Mouse (Mus musculus) midbrain, embryonic 15.5 days (tissue): ENCODE data around the gene Stx1b. TPM values are rescaled to one million over a fixed set of nuclear protein-coding genes. Genes with fewer than 3 reads are reported as not detected.

Source experiments
- ATAC-seq: fragments of 200-750 bp; cut with Nextera tagmentation; replicated peaks from 2 replicates; pipeline ENCODE4 v1.8.0; 2017; ENCODE audit warnings: moderate TSS enrichment
- H3K27ac ChIP-seq: fragments of 300-500 bp; sonication (generic); 2 replicates; pipeline ENCODE4 v1.5.1; 2015; ENCODE audit warnings: mild to moderate bottlenecking, inconsistent platforms
- H3K27me3 ChIP-seq: fragments of 300-500 bp; sonication (generic); replicated peaks from 2 replicates; pipeline ENCODE4 v1.6.1; 2015; ENCODE audit warnings: inconsistent platforms
- H3K36me3 ChIP-seq: fragments of 300-500 bp; sonication (generic); replicated peaks from 2 replicates; pipeline ENCODE4 v1.6.1; 2015; ENCODE audit warnings: inconsistent platforms
- H3K4me1 ChIP-seq: fragments of 300-500 bp; sonication (generic); 2 replicates; pipeline ENCODE4 v1.6.1; 2015; ENCODE audit warnings: inconsistent platforms
- H3K4me2 ChIP-seq: fragments of 300-500 bp; sonication (generic); 2 replicates; pipeline ENCODE4 v1.6.1; 2015; ENCODE audit warnings: inconsistent platforms, mild to moderate bottlenecking, moderate library complexity
- H3K4me3 ChIP-seq: fragments of 300-500 bp; sonication (generic); 2 replicates; pipeline ENCODE4 v1.5.1; 2015; ENCODE audit warnings: mild to moderate bottlenecking, inconsistent platforms
- H3K9ac ChIP-seq: fragments of 300-500 bp; sonication (generic); 2 replicates; pipeline ENCODE4 v1.6.1; 2015; ENCODE audit warnings: mild to moderate bottlenecking, inconsistent platforms
- H3K9me3 ChIP-seq: fragments of 300-500 bp; sonication (generic); 2 replicates; pipeline ENCODE4 v1.6.1; 2016; ENCODE audit warnings: inconsistent platforms
- WGBS: fragments of 180-500 bp; shearing (Covaris S2); methylation state at CpG from one replicate; pipeline ENCODE4 v1.1.7; 2015; ENCODE audit warnings: mixed read lengths; 5-methylcytosine and 5-hydroxymethylcytosine counted together
- polyA plus RNA-seq: library from polyadenylated mRNA; unstranded; fragments of >200 nt; fragmentation: Nextera tagmentation; extraction: Ambion mirVana; gene quantifications from 2 replicates; pipeline ENCODE4 v1.2.1, GENCODE M21; 2015

Gene Stx1b
- polyA plus RNA-seq, 1 experiment from 2014 or later = 72.9 TPM

GRCm38 (mm10) chr7:127759716-127760115 is 64.6 kb downstream of the Stx1b start:
- 83% methylated on average over 6 of the region's 6 CpGs for WGBS
- no peak overlapping the region for H3K4me3 ChIP-seq
- H3K9me3 ChIP-seq = no peaks in the 10 kb centered on the region
- H3K4me1 ChIP-seq = peaks cover 15% of the 10 kb centered on the region
- H3K27me3 ChIP-seq = no peaks in the 10 kb centered on the region
- H3K27ac ChIP-seq = no peak overlapping the region
- ATAC-seq = no peak
- H3K9ac ChIP-seq = no peak overlapping the region
- no peak overlapping the region for H3K4me2 ChIP-seq
- peaks cover 40% of the 10 kb centered on the region for H3K36me3 ChIP-seq

Other genes starting within 250 kb of the Stx1b start
- gene Ccdc189, start 236.0 kb downstream of the Stx1b start, polyA plus RNA-seq = 10.8 and 10.9 TPM in 2 replicates
- gene Rnf40, start 235.8 kb downstream of the Stx1b start, polyA plus RNA-seq = 47.9 and 51.1 TPM in 2 replicates
- gene Zfp629, start 208.8 kb downstream of the Stx1b start, polyA plus RNA-seq = 25.5 and 26.6 TPM in 2 replicates
- gene Bcl7c, start 115.6 kb downstream of the Stx1b start, polyA plus RNA-seq = 52.9 and 59.2 TPM in 2 replicates
- 3.7 and 3.8 TPM in 2 replicates for gene Ctf1, start 111.8 kb downstream of the Stx1b start, polyA plus RNA-seq
- 0.12 and 0.15 TPM in 2 replicates for gene Ctf2, start 92.4 kb downstream of the Stx1b start, polyA plus RNA-seq
- gene Fbxl19, start 80.0 kb downstream of the Stx1b start, polyA plus RNA-seq = 10.8 and 12.1 TPM in 2 replicates
- 8.1 and 9.8 TPM in 2 replicates for gene Orai3, start 54.7 kb downstream of the Stx1b start, polyA plus RNA-seq
- gene Setd1a, start 47.9 kb downstream of the Stx1b start, polyA plus RNA-seq = 21.5 and 21.6 TPM in 2 replicates
- gene Gm49388, start 38.9 kb downstream of the Stx1b start, polyA plus RNA-seq = not detected in 2 replicates
- 8.9 and 10.2 TPM in 2 replicates for gene Hsd3b7, start 23.9 kb downstream of the Stx1b start, polyA plus RNA-seq
- gene Stx4a, start 255 bp downstream of the Stx1b start, polyA plus RNA-seq = 19.5 and 21.8 TPM in 2 replicates
- 10.6 and 11.4 TPM in 2 replicates for gene Zfp646, start 51.7 kb upstream of the Stx1b start, polyA plus RNA-seq
- 46.8 and 48.1 TPM in 2 replicates for gene Zfp668, start 52.3 kb upstream of the Stx1b start, polyA plus RNA-seq
- gene Prss53, start 66.4 kb upstream of the Stx1b start, polyA plus RNA-seq = 1.2 and 1.3 TPM in 2 replicates
- gene Gm21974, start 70.9 kb upstream of the Stx1b start, polyA plus RNA-seq = not detected in 2 replicates
- gene Vkorc1, start 71.1 kb upstream of the Stx1b start, polyA plus RNA-seq = 52.9 and 58.8 TPM in 2 replicates
- gene Bckdk, start 79.5 kb upstream of the Stx1b start, polyA plus RNA-seq = 61.3 and 66.6 TPM in 2 replicates
- 50.7 and 53.1 TPM in 2 replicates for gene Kat8, start 88.0 kb upstream of the Stx1b start, polyA plus RNA-seq
- gene Prss8, start 105.6 kb upstream of the Stx1b start, polyA plus RNA-seq = 0.29 and 0.35 TPM in 2 replicates
- 10.4 and 15.5 TPM in 2 replicates for gene Prss36, start 122.2 kb upstream of the Stx1b start, polyA plus RNA-seq
- gene Fus, start 142.9 kb upstream of the Stx1b start, polyA plus RNA-seq = 380 and 381 TPM in 2 replicates
- 6.5 and 7.9 TPM in 2 replicates for gene Pycard, start 169.3 kb upstream of the Stx1b start, polyA plus RNA-seq
- 0.10 TPM in 1 of 2 replicates, not detected in the other for gene Trim72, start 179.4 kb upstream of the Stx1b start, polyA plus RNA-seq
- 1.3 and 1.4 TPM in 2 replicates for gene Itgam, start 238.1 kb upstream of the Stx1b start, polyA plus RNA-seq
- gene Gm49368, start 238.1 kb upstream of the Stx1b start, polyA plus RNA-seq = not detected in 2 replicates